Mouse (Mus musculus): ENCODE measurements around the gene Hs6st1. TPM values are rescaled to one million over a fixed set of nuclear protein-coding genes. Genes with fewer than 3 reads are reported as not detected.

Gene Hs6st1
- polyA plus RNA-seq, 1 experiment from 2014 or later = 12.8 TPM

- Histone ChIP-seq H3K36me3 (replicated peaks; ENCODE audit: insufficient read depth, low read length) (peaks cover 52% of the 10 kb centered on the region), H3K4me1 (ENCODE audit: insufficient read depth) (peaks cover 68% of the 10 kb centered on the region), H3K4me3 (ENCODE audit: low read depth, low read length) (peak overlapping the region; percentile 93), H3K9ac (replicated peaks) (peak overlapping the region; percentile 91), H3K9me3 (ENCODE audit: low read length) (no peaks in the 10 kb centered on the region), H3K4me2 (ENCODE audit: low read depth, low read length) (peak overlapping the region; percentile 91), H3K27me3 (ENCODE audit: insufficient read depth, low read length) (no peaks in the 10 kb centered on the region), H3K27ac (ENCODE audit: low read depth) (peak overlapping the region; percentile 90)
- ATAC-seq (peak; percentile 28), DNase-seq (peak; percentile 60)
- peak; percentile 83 for TF ChIP-seq EP300 (IDR thresholded peaks at IDR 0.05; ENCODE audit: low read depth)
- TF ChIP-seq CTCF (IDR thresholded peaks at IDR 0.05; ENCODE audit: low read depth) = no peak
- WGBS (ENCODE audit: insufficient replicate concordance) = 33% methylated on average over 11 of the region's 11 CpGs
Measured at GRCm38 (mm10) chr1:36072588-36073556, 4.7 kb downstream of the Hs6st1 start.

GRCm38 (mm10) chr1:36073566-36073965, 5.4 kb downstream of the Hs6st1 start:
- WGBS (ENCODE audit: insufficient replicate concordance) = 78% methylated on average over 8 of the region's 8 CpGs
- Histone ChIP-seq H3K27me3 (ENCODE audit: insufficient read depth, low read length) (no peaks in the 10 kb centered on the region), H3K9me3 (ENCODE audit: low read length) (no peaks in the 10 kb centered on the region), H3K36me3 (replicated peaks; ENCODE audit: insufficient read depth, low read length) (peaks cover 59% of the 10 kb centered on the region), H3K27ac (ENCODE audit: low read depth) (peak overlapping the region; percentile 90), H3K4me3 (ENCODE audit: low read depth, low read length) (peak overlapping the region; percentile 93; the same call in 1 of the 2 replicates), H3K4me1 (ENCODE audit: insufficient read depth) (peaks cover 73% of the 10 kb centered on the region), H3K9ac (replicated peaks) (0 out of 2 replicates have a peak overlapping the region, but pooled peaks have one; percentile 0), H3K4me2 (ENCODE audit: low read depth, low read length) (peak overlapping the region; percentile 91)
- no peak for TF ChIP-seq CTCF (IDR thresholded peaks at IDR 0.05; ENCODE audit: low read depth)
- TF ChIP-seq EP300 (IDR thresholded peaks at IDR 0.05; ENCODE audit: low read depth) = no peak
- DNase-seq (no peak), ATAC-seq (no peak)

- Histone ChIP-seq H3K4me2 (ENCODE audit: low read depth, low read length) (peak overlapping the region; percentile 47; the same call in 1 of the 2 replicates), H3K9ac (replicated peaks) (peak overlapping the region; percentile 52), H3K27ac (ENCODE audit: low read depth) (peak overlapping the region; percentile 90), H3K4me1 (ENCODE audit: insufficient read depth) (peaks cover 79% of the 10 kb centered on the region), H3K27me3 (ENCODE audit: insufficient read depth, low read length) (no peaks in the 10 kb centered on the region), H3K36me3 (replicated peaks; ENCODE audit: insufficient read depth, low read length) (peaks cover 65% of the 10 kb centered on the region), H3K4me3 (ENCODE audit: low read depth, low read length) (no peak overlapping the region), H3K9me3 (ENCODE audit: low read length) (no peaks in the 10 kb centered on the region)
- TF ChIP-seq CTCF (IDR thresholded peaks at IDR 0.05; ENCODE audit: low read depth) (no peak), EP300 (IDR thresholded peaks at IDR 0.05; ENCODE audit: low read depth) (no peak)
- DNase-seq = no peak
- no peak for ATAC-seq
- 89% methylated on average over 4 of the region's 5 CpGs for WGBS (ENCODE audit: insufficient replicate concordance)
Measured at GRCm38 (mm10) chr1:36074197-36074596, 6.0 kb downstream of the Hs6st1 start.

DNA sequence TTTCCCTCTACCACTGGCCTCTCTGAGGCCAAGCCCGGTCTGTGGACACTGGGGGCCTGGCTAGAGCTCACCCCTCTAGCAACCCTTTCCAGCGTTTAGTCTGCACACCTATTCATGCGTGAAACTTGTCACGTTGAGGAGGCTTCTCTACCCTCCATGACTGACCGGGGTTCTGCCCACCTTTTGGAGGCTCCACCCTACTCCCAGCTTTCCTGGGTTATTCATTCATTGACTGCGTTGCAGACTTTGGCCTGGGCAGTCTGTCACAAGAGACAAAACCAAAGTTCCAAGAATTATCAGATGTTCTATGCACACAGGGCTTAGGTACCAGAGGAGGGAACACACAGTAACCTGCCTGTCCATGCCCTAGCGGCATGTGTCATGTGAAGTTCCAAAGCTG, 6.8 kb downstream of the Hs6st1 start:
- ATAC-seq = peak; percentile 81

GRCm38 (mm10) chr1:36075652-36076051, 7.5 kb downstream of the Hs6st1 start:
- H3K9ac ChIP-seq (replicated peaks) = peak overlapping the region; percentile 55
- TF ChIP-seq CTCF (IDR thresholded peaks at IDR 0.05; ENCODE audit: low read depth) (no peak), EP300 (IDR thresholded peaks at IDR 0.05; ENCODE audit: low read depth) (no peak)
- no peak for DNase-seq
- peak; percentile 12; the same call in 1 of the 2 replicates for ATAC-seq
- 82% methylated on average over 5 of the region's 5 CpGs for WGBS (ENCODE audit: insufficient replicate concordance)
- peaks cover 72% of the 10 kb centered on the region for H3K36me3 ChIP-seq (replicated peaks; ENCODE audit: insufficient read depth, low read length)
- peaks cover 85% of the 10 kb centered on the region for H3K4me1 ChIP-seq (ENCODE audit: insufficient read depth)
- H3K9me3 ChIP-seq (ENCODE audit: low read length) = no peaks in the 10 kb centered on the region
- H3K4me3 ChIP-seq (ENCODE audit: low read depth, low read length) = 0 out of 2 replicates have a peak overlapping the region, but pooled peaks have one; percentile 3
- H3K27me3 ChIP-seq (ENCODE audit: insufficient read depth, low read length) = no peaks in the 10 kb centered on the region
- H3K4me2 ChIP-seq (ENCODE audit: low read depth, low read length) = peak overlapping the region; percentile 44
- H3K27ac ChIP-seq (ENCODE audit: low read depth) = peak overlapping the region; percentile 90

More for the DNA sequence above, 6.8 kb downstream of the Hs6st1 start:
- Histone ChIP-seq H3K4me3 (ENCODE audit: low read depth, low read length) (0 out of 2 replicates have a peak overlapping the region, but pooled peaks have one; percentile 3), H3K27ac (ENCODE audit: low read depth) (peak overlapping the region; percentile 90), H3K27me3 (ENCODE audit: insufficient read depth, low read length) (no peaks in the 10 kb centered on the region), H3K4me1 (ENCODE audit: insufficient read depth) (peaks cover 87% of the 10 kb centered on the region), H3K4me2 (ENCODE audit: low read depth, low read length) (peak overlapping the region; percentile 47), H3K36me3 (replicated peaks; ENCODE audit: insufficient read depth, low read length) (peaks cover 70% of the 10 kb centered on the region), H3K9ac (replicated peaks) (peak overlapping the region; percentile 52), H3K9me3 (ENCODE audit: low read length) (no peaks in the 10 kb centered on the region)
- TF ChIP-seq CTCF (IDR thresholded peaks at IDR 0.05; ENCODE audit: low read depth) (no peak), EP300 (IDR thresholded peaks at IDR 0.05; ENCODE audit: low read depth) (peak; percentile 74)
- WGBS (ENCODE audit: insufficient replicate concordance) = 75% methylated on average over 7 of the region's 7 CpGs
- DNase-seq = peak; percentile 58

DNA sequence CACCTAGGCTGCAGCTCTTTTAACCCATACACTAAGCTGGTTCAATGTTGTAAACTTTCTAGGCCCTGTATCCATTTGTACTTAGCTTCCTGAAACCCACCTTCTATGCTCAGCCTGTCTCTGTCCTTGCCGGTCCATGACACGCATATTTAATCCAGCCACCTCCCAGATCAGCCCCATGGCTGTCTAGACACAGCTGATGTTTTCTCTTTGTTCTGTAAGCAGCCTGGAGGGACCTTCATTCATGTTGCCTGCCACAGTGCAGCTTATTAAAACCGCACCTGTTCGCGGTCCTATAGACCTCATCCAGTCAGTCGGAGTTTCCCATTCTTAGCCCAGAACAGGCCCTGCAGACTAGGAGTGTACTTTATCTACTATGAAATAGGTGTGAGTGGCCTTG, 8.9 kb downstream of the Hs6st1 start:
- Histone ChIP-seq H3K36me3 (replicated peaks; ENCODE audit: insufficient read depth, low read length) (peaks cover 77% of the 10 kb centered on the region), H3K4me2 (ENCODE audit: low read depth, low read length) (no peak overlapping the region), H3K4me3 (ENCODE audit: low read depth, low read length) (no peak overlapping the region), H3K27ac (ENCODE audit: low read depth) (no peak overlapping the region), H3K9ac (replicated peaks) (no peak overlapping the region), H3K27me3 (ENCODE audit: insufficient read depth, low read length) (no peaks in the 10 kb centered on the region), H3K9me3 (ENCODE audit: low read length) (no peaks in the 10 kb centered on the region), H3K4me1 (ENCODE audit: insufficient read depth) (peaks cover 79% of the 10 kb centered on the region)
- no peak for DNase-seq
- WGBS (ENCODE audit: insufficient replicate concordance) = 87% methylated on average over 6 of the region's 6 CpGs
- TF ChIP-seq CTCF (IDR thresholded peaks at IDR 0.05; ENCODE audit: low read depth) = no peak
- TF ChIP-seq EP300 (IDR thresholded peaks at IDR 0.05; ENCODE audit: low read depth) = no peak
- ATAC-seq = no peak

All from liver, postnatal 0 days (tissue).